Mouse (Mus musculus): ENCODE results near the gene Ppm1e. TPM values are rescaled to one million over a fixed set of nuclear protein-coding genes. Genes with fewer than 3 reads are reported as not detected.

Ppm1e gene
- polyA plus RNA-seq, 1 experiment from 2014 or later, result 3.1 TPM

DNA sequence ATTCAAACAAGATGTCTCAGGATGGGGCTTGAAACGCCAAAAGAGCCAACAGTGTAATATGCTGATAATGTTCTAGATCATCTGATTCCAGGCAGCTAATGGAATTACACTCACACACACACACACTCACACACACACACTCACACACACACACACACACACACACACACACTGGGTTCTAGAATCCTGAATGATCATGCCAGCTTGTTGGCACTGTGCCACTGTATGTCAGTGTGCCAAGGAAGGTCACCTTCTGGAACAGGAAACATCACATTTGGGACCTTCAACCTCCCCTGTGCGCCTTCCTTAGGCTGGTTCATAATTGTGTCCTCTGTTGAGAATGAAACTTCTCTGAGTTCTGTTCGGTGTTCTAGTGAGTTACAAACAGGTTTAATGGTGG, 136.1 kb downstream of the Ppm1e start:
- H3K36me3 ChIP-seq, result peaks cover 11% of the 10 kb centered on the region
- H3K4me1 ChIP-seq, result no peaks in the 10 kb centered on the region
- H3K27me3 ChIP-seq, result no peaks in the 10 kb centered on the region
- H3K9me3 ChIP-seq, result no peaks in the 10 kb centered on the region
- no peak overlapping the region for H3K9ac ChIP-seq
- no peak overlapping the region for H3K4me2 ChIP-seq
- H3K4me3 ChIP-seq, result no peak overlapping the region
- 83% methylated on average over 3 of the region's 3 CpGs for WGBS
- no peak overlapping the region for H3K27ac ChIP-seq
- ATAC-seq (ENCODE audit: insufficient number of reproducible peaks, insufficient read depth, low FRiP score, low TSS enrichment, low read depth), result no peak

DNA sequence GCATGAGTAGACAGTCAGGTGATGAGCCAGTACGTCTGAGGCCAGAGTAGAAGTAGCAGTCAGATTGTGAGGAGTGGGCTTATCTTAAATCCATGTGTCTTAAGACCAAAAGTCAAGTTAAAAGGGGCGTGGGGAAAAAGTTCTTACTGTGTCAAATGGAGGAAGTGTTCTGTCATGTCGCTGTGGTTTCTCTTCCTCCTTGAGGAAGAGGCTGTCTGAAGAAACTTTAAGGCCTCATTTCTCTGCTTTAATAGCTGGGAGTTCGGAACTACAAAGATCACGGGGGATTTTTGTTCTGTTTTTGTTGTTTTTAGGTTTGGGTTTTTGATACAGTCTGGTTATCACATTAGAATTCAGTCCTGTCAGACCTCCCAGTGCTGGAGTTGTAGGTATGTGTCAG, 146.5 kb downstream of the Ppm1e start:
- no peak overlapping the region for H3K27ac ChIP-seq
- H3K4me2 ChIP-seq, result no peak overlapping the region
- H3K4me1 ChIP-seq, result peaks cover 4% of the 10 kb centered on the region; the same call in 1 of the 2 replicates
- ATAC-seq (ENCODE audit: insufficient number of reproducible peaks, insufficient read depth, low FRiP score, low TSS enrichment, low read depth), result no peak
- no peaks in the 10 kb centered on the region for H3K27me3 ChIP-seq
- H3K9me3 ChIP-seq, result no peaks in the 10 kb centered on the region
- H3K4me3 ChIP-seq, result no peak overlapping the region
- 77% methylated on average over 5 of the region's 5 CpGs for WGBS
- H3K36me3 ChIP-seq, result peaks cover 6% of the 10 kb centered on the region; the same call in 1 of the 2 replicates
- H3K9ac ChIP-seq, result no peak overlapping the region

Other genes with a start within 250 kb of the Ppm1e start
- gene Ska2, start 249.8 kb downstream of the Ppm1e start, polyA plus RNA-seq (2015; fragmentation: Nextera tagmentation; extraction: Ambion mirVana), result 76.8 and 85.1 TPM in 2 replicates
- gene Trim37, start 231.9 kb downstream of the Ppm1e start, polyA plus RNA-seq (2015; fragmentation: Nextera tagmentation; extraction: Ambion mirVana), result 24.3 and 32.0 TPM in 2 replicates
- 8.2 and 9.3 TPM in 2 replicates for gene Rad51c, start 45.9 kb upstream of the Ppm1e start, polyA plus RNA-seq (2015; fragmentation: Nextera tagmentation; extraction: Ambion mirVana)
- gene Tex14, start 46.0 kb upstream of the Ppm1e start, polyA plus RNA-seq (2015; fragmentation: Nextera tagmentation; extraction: Ambion mirVana), result 0.04 and 0.26 TPM in 2 replicates
- gene Gm11492, start 207.6 kb upstream of the Ppm1e start, polyA plus RNA-seq (2015; fragmentation: Nextera tagmentation; extraction: Ambion mirVana), result not detected in 2 replicates
- 10.6 and 11.3 TPM in 2 replicates for gene Sept4, start 209.9 kb upstream of the Ppm1e start, polyA plus RNA-seq (2015; fragmentation: Nextera tagmentation; extraction: Ambion mirVana)
- 31.9 and 35.2 TPM in 2 replicates for gene Mtmr4, start 233.1 kb upstream of the Ppm1e start, polyA plus RNA-seq (2015; fragmentation: Nextera tagmentation; extraction: Ambion mirVana)